Comparison of ENCODE assay signal across 8 mouse cellular contexts in genomic region chr17:87570676-87571344, GRCm38 (mm10).
DNase-seq lines count a peak whose midpoint lies in the region; ATAC-seq lines count a peak whose summit lies in the region.

No protein-coding gene starts in this region.

- intact Hi-C loops in left cerebral cortex, postnatal 10 days (cut with DNase I) = loop anchor here (2.0 to 5.0 kb wide), 3 partner anchors 39 to 256 kb away; partner anchors contain the start of gene Calm2

- peaks cover 14% of the 10 kb centered on the region for H3K4me1 ChIP-seq in lung, embryonic 15.5 days
- peaks cover 19% of the 10 kb centered on the region for H3K4me1 ChIP-seq in embryonic facial prominence, embryonic 15.5 days
- H3K4me1 ChIP-seq in limb, embryonic 15.5 days = peaks cover 10% of the 10 kb centered on the region

- H3K27ac ChIP-seq in lung, embryonic 15.5 days = no peak overlapping the region
- H3K27ac ChIP-seq in embryonic facial prominence, embryonic 15.5 days (replicated peaks) = 0 out of 2 replicates have a peak overlapping the region, but pooled peaks have one; percentile 65
- H3K27ac ChIP-seq in limb, embryonic 15.5 days = no peak overlapping the region

- WGBS in lung, embryonic 15.5 days = 45% methylated on average over 18 of the region's 18 CpGs
- WGBS in embryonic facial prominence, embryonic 15.5 days = 32% methylated on average over 18 of the region's 18 CpGs
- 36% methylated on average over 18 of the region's 18 CpGs for WGBS in limb, embryonic 15.5 days

- H3K9me3 ChIP-seq in lung, embryonic 15.5 days = no peaks in the 10 kb centered on the region
- no peaks in the 10 kb centered on the region for H3K9me3 ChIP-seq in embryonic facial prominence, embryonic 15.5 days (replicated peaks)
- no peaks in the 10 kb centered on the region for H3K9me3 ChIP-seq in limb, embryonic 15.5 days

- peak overlapping the region; percentile 59 for H3K4me2 ChIP-seq in lung, embryonic 15.5 days
- H3K4me2 ChIP-seq in embryonic facial prominence, embryonic 15.5 days (replicated peaks) = peak overlapping the region; percentile 47
- peak overlapping the region; percentile 41 for H3K4me2 ChIP-seq in limb, embryonic 15.5 days

- no peaks in the 10 kb centered on the region for H3K36me3 ChIP-seq in lung, embryonic 15.5 days
- no peaks in the 10 kb centered on the region for H3K36me3 ChIP-seq in embryonic facial prominence, embryonic 15.5 days
- H3K36me3 ChIP-seq in limb, embryonic 15.5 days = no peaks in the 10 kb centered on the region

- DNase-seq in lung, postnatal 14 days = no peak
- peak; percentile 52 for DNase-seq in retina, postnatal 1 day
- no peak for DNase-seq in layer of hippocampus, postnatal 36 days
- DNase-seq in left cerebral cortex, postnatal 10 days (ENCODE audit: extremely low spot score in 1 of 2, low spot score in 2 of 2) = no peak
- DNase-seq in left cerebral cortex, adult 9 months (ENCODE audit: low spot score in 2 of 2) = no peak

- ATAC-seq in lung, embryonic 15.5 days (ENCODE audit: borderline replicate concordance, extremely low read depth, low FRiP score, low TSS enrichment) = no peak; the same call in 1 of the 2 replicates
- no peak for ATAC-seq in embryonic facial prominence, embryonic 15.5 days (ENCODE audit: insufficient number of reproducible peaks, low FRiP score, low TSS enrichment, low read depth)
- no peak for ATAC-seq in limb, embryonic 15.5 days (ENCODE audit: insufficient number of reproducible peaks, low FRiP score, low TSS enrichment, low read depth)

- H3K9ac ChIP-seq in lung, embryonic 15.5 days = no peak overlapping the region
- no peak overlapping the region for H3K9ac ChIP-seq in embryonic facial prominence, embryonic 15.5 days
- H3K9ac ChIP-seq in limb, embryonic 15.5 days = no peak overlapping the region

- H3K27me3 ChIP-seq in lung, embryonic 15.5 days = no peaks in the 10 kb centered on the region
- 0 out of 2 replicates have a peak, but pooled peaks cover 3% of the 10 kb centered on the region for H3K27me3 ChIP-seq in embryonic facial prominence, embryonic 15.5 days
- H3K27me3 ChIP-seq in limb, embryonic 15.5 days = no peaks in the 10 kb centered on the region

- H3K4me3 ChIP-seq in lung, embryonic 15.5 days = no peak overlapping the region
- H3K4me3 ChIP-seq in embryonic facial prominence, embryonic 15.5 days (replicated peaks) = peak overlapping the region; percentile 25
- H3K4me3 ChIP-seq in limb, embryonic 15.5 days = no peak overlapping the region
